Mouse (Mus musculus) intestine, embryonic 15.5 days (tissue): ENCODE data around the gene Olfr598. TPM values are rescaled to one million over a fixed set of nuclear protein-coding genes. Genes with fewer than 3 reads are reported as not detected.
"Not testable (repeated sequence)": the region's sequence is repeated elsewhere in the genome, so short reads cannot be mapped to it uniquely, and the experiment has no call there.

Source experiments
- ATAC-seq: fragments of 200-750 bp; cut with Nextera tagmentation; 2 replicates; pipeline ENCODE4 v1.8.0; 2017; ENCODE audit warnings: moderate TSS enrichment, moderate library complexity
- H3K27ac ChIP-seq: fragments of 300-500 bp; sonication (generic); 2 replicates; pipeline ENCODE4 v1.5.1; 2015; ENCODE audit warnings: mild to moderate bottlenecking, inconsistent platforms
- H3K27me3 ChIP-seq: fragments of 300-500 bp; sonication (generic); replicated peaks from 2 replicates; pipeline ENCODE4 v1.6.1; 2015; ENCODE audit warnings: inconsistent platforms
- H3K36me3 ChIP-seq: fragments of 300-500 bp; sonication (generic); 2 replicates; pipeline ENCODE4 v1.6.1; 2015; ENCODE audit warnings: inconsistent platforms
- H3K4me1 ChIP-seq: fragments of 300-500 bp; sonication (generic); replicated peaks from 2 replicates; pipeline ENCODE4 v1.6.1; 2015; ENCODE audit warnings: inconsistent platforms
- H3K4me2 ChIP-seq: fragments of 300-500 bp; sonication (generic); replicated peaks from 2 replicates; pipeline ENCODE4 v1.6.1; 2015; ENCODE audit warnings: mild to moderate bottlenecking, inconsistent platforms
- H3K4me3 ChIP-seq: fragments of 300-500 bp; sonication (generic); replicated peaks from 2 replicates; pipeline ENCODE4 v1.5.1; 2015; ENCODE audit warnings: inconsistent platforms
- H3K9ac ChIP-seq: fragments of 300-500 bp; sonication (generic); 2 replicates; pipeline ENCODE4 v1.6.1; 2015; ENCODE audit warnings: inconsistent platforms
- H3K9me3 ChIP-seq: fragments of 300-500 bp; sonication (generic); 2 replicates; pipeline ENCODE4 v1.6.1; 2016; ENCODE audit warnings: inconsistent platforms
- WGBS: fragments of 180-500 bp; shearing (Covaris S2); methylation state at CpG from one replicate; pipeline ENCODE4 v1.1.7; 2015; 5-methylcytosine and 5-hydroxymethylcytosine counted together
- polyA plus RNA-seq: library from polyadenylated mRNA; unstranded; fragments of >200 nt; fragmentation: Nextera tagmentation; extraction: Ambion mirVana; gene quantifications from 2 replicates; pipeline ENCODE4 v1.2.1, GENCODE M21; 2015

Olfr598 gene
- not detected in 2 replicates for polyA plus RNA-seq

DNA sequence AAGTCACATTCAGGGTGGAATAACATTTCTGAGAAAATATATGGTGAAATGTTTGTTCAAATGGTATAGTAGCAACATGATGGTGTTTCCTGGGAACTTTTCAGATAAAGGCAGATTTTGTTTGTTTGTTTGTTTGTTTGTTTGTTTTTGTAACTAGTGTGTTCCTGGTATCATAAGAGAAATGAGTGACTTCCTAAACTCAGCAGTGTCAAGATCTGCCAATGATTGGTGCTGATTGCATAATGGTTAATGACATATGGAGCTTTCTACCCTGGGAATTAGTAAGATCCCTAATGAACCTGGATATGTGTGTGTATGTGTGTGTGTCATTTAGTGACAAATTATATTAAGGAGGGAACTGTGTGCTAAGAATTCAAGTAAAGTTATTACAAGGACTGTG is at the start of gene Olfr598:
Gene Olfr598, plus strand, starts transcription at position 301 of the 400 bp plus-strand sequence.
- Histone ChIP-seq H3K4me3 (no peak within 1 kb of the TSS), H3K9me3 (no peaks in the 10 kb centered on the region), H3K4me2 (no peak within 1 kb of the TSS), H3K9ac (no peak within 1 kb of the TSS), H3K27ac (no peak within 1 kb of the TSS), H3K4me1 (no peaks in the 10 kb centered on the region), H3K36me3 (no peaks in the 10 kb centered on the region), H3K27me3 (no peaks in the 10 kb centered on the region)
- no peak for ATAC-seq

DNA sequence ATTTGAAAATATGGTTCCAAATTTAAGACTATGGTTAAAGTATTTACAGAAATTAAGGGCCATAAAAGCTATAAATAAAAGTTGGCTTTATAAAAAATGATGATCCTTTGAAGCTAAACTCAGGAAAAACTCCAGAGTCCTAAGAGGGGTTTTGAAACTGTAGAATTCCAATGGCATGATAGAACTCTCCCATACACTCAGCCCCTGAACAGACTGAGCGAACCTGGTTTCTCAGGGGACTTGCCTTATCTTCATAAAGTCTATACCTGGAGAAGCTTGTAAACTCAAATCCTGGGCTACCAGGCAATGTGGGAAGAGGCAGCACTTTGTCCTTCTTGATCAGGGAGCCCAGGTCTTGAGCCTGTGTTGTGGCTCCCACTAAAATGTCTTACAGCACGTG is 18.0 kb upstream of the Olfr598 start, which contains the start of gene Olfr596:
Gene Olfr596, plus strand, starts transcription at position 301 of the 400 bp plus-strand sequence.
- not testable (repeated sequence) for H3K4me2 ChIP-seq, H3K9ac ChIP-seq, H3K27ac ChIP-seq, H3K36me3 ChIP-seq, H3K9me3 ChIP-seq, H3K4me1 ChIP-seq, H3K4me3 ChIP-seq, H3K27me3 ChIP-seq, ATAC-seq
- WGBS = 91% methylated on average over 2 of the region's 2 CpGs

DNA sequence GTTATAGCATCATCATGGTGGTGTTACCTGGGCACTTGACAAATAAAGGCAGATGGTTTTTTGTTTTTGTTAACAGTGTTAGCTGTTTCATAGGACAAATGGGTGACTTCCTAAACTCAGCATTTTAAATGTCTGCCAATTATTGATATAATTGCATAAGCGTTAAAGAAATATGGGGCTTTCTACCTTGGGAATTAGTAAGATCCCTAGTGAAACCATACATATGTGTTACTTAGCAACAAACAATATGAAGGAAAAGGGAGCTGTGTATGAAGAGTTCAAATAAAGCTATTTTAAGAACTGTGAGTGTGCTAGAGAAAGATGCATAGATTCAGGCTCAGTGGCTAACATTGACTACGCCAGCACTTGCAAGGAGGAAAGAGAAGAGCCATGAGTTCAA is 7.4 kb upstream of the Olfr598 start, which contains the start of gene Olfr597:
Gene Olfr597, plus strand, starts transcription at position 301 of the 400 bp plus-strand sequence.
- H3K27me3 ChIP-seq, H3K27ac ChIP-seq, H3K4me2 ChIP-seq, H3K4me3 ChIP-seq, ATAC-seq, H3K9ac ChIP-seq, H3K36me3 ChIP-seq, H3K9me3 ChIP-seq, H3K4me1 ChIP-seq: not testable (repeated sequence)
- WGBS = 81% methylated on average over 2 of the region's 2 CpGs

DNA sequence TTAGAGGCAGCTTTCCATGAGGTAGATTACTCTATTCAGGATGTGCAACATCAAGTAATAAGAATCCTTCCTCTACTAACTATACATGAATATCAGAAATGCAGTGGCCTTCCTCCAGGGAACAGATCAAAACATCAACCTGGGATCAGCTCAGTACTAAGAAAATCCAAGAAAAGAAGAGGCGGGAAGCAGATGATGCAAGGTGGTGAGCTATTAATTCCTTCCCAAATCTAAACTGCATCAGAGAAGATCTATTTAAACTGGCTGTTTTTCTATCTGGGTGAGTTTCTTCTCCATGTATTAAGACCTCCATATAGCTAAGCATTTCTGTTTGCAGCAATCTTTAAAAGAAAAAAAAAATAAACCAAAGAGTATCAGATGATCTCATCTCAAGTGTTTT is 12.2 kb downstream of the Olfr598 start, which contains the start of gene Olfr599:
Gene Olfr599, plus strand, starts transcription at position 301 of the 400 bp plus-strand sequence.
- no peak within 1 kb of the TSS for H3K9ac ChIP-seq
- ATAC-seq = no peak
- H3K4me2 ChIP-seq = no peak within 1 kb of the TSS
- H3K27me3 ChIP-seq = no peaks in the 10 kb centered on the region
- no peaks in the 10 kb centered on the region for H3K36me3 ChIP-seq
- no peak within 1 kb of the TSS for H3K27ac ChIP-seq
- H3K4me3 ChIP-seq = no peak within 1 kb of the TSS
- WGBS = 89% methylated on average over 1 of the region's 1 CpGs
- no peaks in the 10 kb centered on the region for H3K9me3 ChIP-seq
- H3K4me1 ChIP-seq = no peaks in the 10 kb centered on the region

DNA sequence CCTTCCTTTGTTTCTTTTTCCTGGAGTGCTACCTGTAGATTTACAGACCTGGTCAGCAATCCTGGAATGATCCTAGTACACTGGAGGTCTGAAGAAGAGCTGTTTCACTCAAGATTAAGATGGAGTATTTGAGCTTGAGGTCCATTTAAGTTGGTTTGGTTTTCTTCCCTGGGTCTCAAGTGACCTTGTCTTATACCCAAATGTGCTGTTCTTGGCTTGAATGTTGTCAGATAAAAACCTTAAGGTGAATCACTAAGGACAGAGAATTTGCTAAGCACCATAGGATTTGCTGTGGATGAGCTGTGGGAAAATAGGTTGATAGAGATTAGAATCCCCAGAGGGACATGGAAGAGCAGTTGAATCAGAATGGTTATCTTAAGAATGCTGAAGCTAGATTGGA is 26.2 kb downstream of the Olfr598 start, which contains the start of gene Olfr600:
Gene Olfr600, minus strand, starts transcription at position 101 of the 400 bp plus-strand sequence.
- no peaks in the 10 kb centered on the region for H3K4me1 ChIP-seq
- no peak within 1 kb of the TSS for H3K9ac ChIP-seq
- H3K4me3 ChIP-seq = no peak within 1 kb of the TSS
- H3K4me2 ChIP-seq = no peak within 1 kb of the TSS
- H3K27ac ChIP-seq = no peak within 1 kb of the TSS
- no peak for ATAC-seq
- no peaks in the 10 kb centered on the region for H3K9me3 ChIP-seq
- H3K36me3 ChIP-seq = no peaks in the 10 kb centered on the region
- no peaks in the 10 kb centered on the region for H3K27me3 ChIP-seq

DNA sequence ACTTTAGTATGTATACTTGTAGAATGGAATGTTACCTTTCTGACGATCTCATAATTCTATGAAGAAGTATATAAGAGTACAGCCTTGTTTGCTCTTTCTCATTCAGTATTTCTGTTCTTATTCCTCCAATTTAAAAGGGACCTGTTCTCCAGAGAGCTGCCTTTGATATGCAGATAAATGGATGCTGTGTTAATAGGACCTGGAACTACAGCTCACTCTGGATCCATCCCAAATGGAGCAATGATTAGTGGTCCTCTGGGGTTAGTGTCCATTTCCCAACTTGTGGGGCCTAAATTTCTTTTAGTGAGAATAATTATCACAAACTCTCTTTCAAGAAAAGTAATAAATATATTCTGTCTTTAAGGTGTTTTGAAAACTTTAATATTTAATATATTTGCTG is 39.2 kb downstream of the Olfr598 start, which contains the start of gene Olfr601:
Gene Olfr601, minus strand, starts transcription at position 101 of the 400 bp plus-strand sequence.
- Histone ChIP-seq H3K27ac (no peak within 1 kb of the TSS), H3K27me3 (no peaks in the 10 kb centered on the region)
- ATAC-seq = no peak

More for the DNA sequence above, 39.2 kb downstream of the Olfr598 start, which contains the start of gene Olfr601:
- Histone ChIP-seq H3K36me3 (no peaks in the 10 kb centered on the region), H3K9ac (no peak within 1 kb of the TSS), H3K4me1 (no peaks in the 10 kb centered on the region), H3K4me3 (no peak within 1 kb of the TSS), H3K4me2 (no peak within 1 kb of the TSS), H3K9me3 (no peaks in the 10 kb centered on the region)
- WGBS = 89% methylated on average over 1 of the region's 1 CpGs

Other genes with a start within 250 kb of the Olfr598 start
- not detected in 2 replicates for gene Olfr584, start 241.7 kb upstream of the Olfr598 start, polyA plus RNA-seq
- gene Olfr585, start 225.8 kb upstream of the Olfr598 start, polyA plus RNA-seq = not detected in 2 replicates
- gene Olfr586, start 197.9 kb upstream of the Olfr598 start, polyA plus RNA-seq = not detected in 2 replicates
- gene Olfr588-ps1, start 182.7 kb upstream of the Olfr598 start, polyA plus RNA-seq = not detected in 2 replicates
- not detected in 2 replicates for gene Olfr589, start 167.2 kb upstream of the Olfr598 start, polyA plus RNA-seq
- gene Olfr591, start 145.2 kb upstream of the Olfr598 start, polyA plus RNA-seq = not detected in 2 replicates
- not detected in 2 replicates for gene Olfr592, start 138.8 kb upstream of the Olfr598 start, polyA plus RNA-seq
- not detected in 2 replicates for gene Olfr593, start 111.7 kb upstream of the Olfr598 start, polyA plus RNA-seq
- gene Olfr594, start 106.6 kb upstream of the Olfr598 start, polyA plus RNA-seq = not detected in 2 replicates
- gene Usp17ld, start 71.1 kb upstream of the Olfr598 start, polyA plus RNA-seq = not detected in 2 replicates
- gene Olfr596, start 17.9 kb upstream of the Olfr598 start, polyA plus RNA-seq = not detected in 2 replicates
- gene Olfr597, start 7.3 kb upstream of the Olfr598 start, polyA plus RNA-seq = not detected in 2 replicates
- not detected in 2 replicates for gene Olfr599, start 12.3 kb downstream of the Olfr598 start, polyA plus RNA-seq
- gene Olfr600, start 26.1 kb downstream of the Olfr598 start, polyA plus RNA-seq = not detected in 2 replicates
- not detected in 2 replicates for gene Olfr601, start 39.1 kb downstream of the Olfr598 start, polyA plus RNA-seq
- not detected in 2 replicates for gene Olfr603, start 62.6 kb downstream of the Olfr598 start, polyA plus RNA-seq
- gene Usp17lc, start 91.5 kb downstream of the Olfr598 start, polyA plus RNA-seq = not detected in 2 replicates
- gene Olfr605, start 121.9 kb downstream of the Olfr598 start, polyA plus RNA-seq = not detected in 2 replicates
- not detected in 2 replicates for gene Olfr606, start 125.5 kb downstream of the Olfr598 start, polyA plus RNA-seq
- gene Olfr607, start 140.6 kb downstream of the Olfr598 start, polyA plus RNA-seq = not detected in 2 replicates
- not detected in 2 replicates for gene Olfr608, start 146.3 kb downstream of the Olfr598 start, polyA plus RNA-seq
- gene Olfr609, start 174.5 kb downstream of the Olfr598 start, polyA plus RNA-seq = not detected in 2 replicates
- not detected in 2 replicates for gene Olfr610, start 188.6 kb downstream of the Olfr598 start, polyA plus RNA-seq
- gene Olfr611, start 197.3 kb downstream of the Olfr598 start, polyA plus RNA-seq = not detected in 2 replicates
- not detected in 2 replicates for gene Olfr612, start 219.1 kb downstream of the Olfr598 start, polyA plus RNA-seq
- not detected in 2 replicates for gene Olfr613, start 224.5 kb downstream of the Olfr598 start, polyA plus RNA-seq
- gene Olfr615, start 232.5 kb downstream of the Olfr598 start, polyA plus RNA-seq = not detected in 2 replicates
- gene Olfr616, start 245.6 kb downstream of the Olfr598 start, polyA plus RNA-seq = not detected in 2 replicates
- not detected in 2 replicates for gene Olfr617, start 249.5 kb downstream of the Olfr598 start, polyA plus RNA-seq